Mouse (Mus musculus) olfactory bulb, adult 2 months (tissue): ENCODE data around the gene Cops9. TPM values are rescaled to one million over a fixed set of nuclear protein-coding genes. Genes with fewer than 3 reads are reported as not detected.

ENCODE experiments used
- H3K27ac ChIP-seq: fragments of 200-500 bp; 2 replicates; pipeline ENCODE4 v1.5.1; 2012; ENCODE audit warnings: low read depth, low read length; ENCODE audit not compliant: insufficient read depth
- H3K4me1 ChIP-seq: fragments of 200-500 bp; 2 replicates; pipeline ENCODE4 v1.6.1; 2012; ENCODE audit warnings: low read length; ENCODE audit not compliant: control insufficient read depth, insufficient read depth
- H3K4me3 ChIP-seq: fragments of 200-500 bp; 2 replicates; pipeline ENCODE4 v1.5.1; 2012; ENCODE audit warnings: mild to moderate bottlenecking, low read depth, low read length, moderate library complexity; ENCODE audit not compliant: insufficient read depth
- CTCF ChIP-seq: fragments of 200-500 bp; IDR thresholded peaks from 2 replicates; pipeline ENCODE4 v1.5.1; 2012; ENCODE audit warnings: low read depth, mild to moderate bottlenecking, low read length, moderate library complexity; ENCODE audit not compliant: insufficient read depth
- POLR2A ChIP-seq: fragments of 200-500 bp; IDR thresholded peaks from 2 replicates; pipeline ENCODE4 v1.6.1; 2012; ENCODE audit warnings: mild to moderate bottlenecking, low read depth, low read length, moderate library complexity; ENCODE audit not compliant: insufficient read depth
- WGBS: fragments of 180-500 bp; shearing (Covaris S2); methylation state at CpG from one replicate; pipeline ENCODE4 v1.1.7; 2018; 5-methylcytosine and 5-hydroxymethylcytosine counted together
- polyA plus RNA-seq: library from polyadenylated mRNA; stranded (reverse); fragments of >200 nt; gene quantifications from 2 replicates; pipeline ENCODE4 v1.2.4, GENCODE M21; 2012; ENCODE audit warnings: low replicate concordance; ENCODE audit not compliant: missing spikeins, insufficient read depth, insufficient read length

The Cops9 gene
- polyA plus RNA-seq, 1 experiment = not detected

DNA sequence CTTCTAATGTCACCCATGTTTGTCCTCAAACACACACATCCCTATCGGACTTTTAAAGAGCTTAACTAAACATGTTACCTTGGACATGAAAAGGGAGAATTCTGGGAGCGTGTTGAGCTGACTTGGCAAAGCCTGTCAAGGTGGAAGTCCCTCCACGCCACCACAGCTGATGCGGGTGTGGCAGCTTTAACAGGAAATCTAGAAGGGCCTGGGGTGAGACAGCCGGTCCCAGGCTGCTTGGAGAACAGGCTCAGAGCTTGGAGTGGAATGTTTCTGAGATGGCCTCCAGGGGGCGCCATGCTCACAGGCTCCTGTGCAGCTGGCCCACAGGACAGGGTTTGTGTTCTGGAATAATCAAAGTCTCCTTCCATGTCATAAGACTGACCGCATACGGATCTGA is 6.9 kb upstream of the Cops9 start, which contains the start of gene Otos:
Otos (minus strand) TSS at position 169 of the 400 bp plus-strand sequence.
- TF ChIP-seq CTCF (peak; percentile 85), POLR2A (no peak)
- 22% methylated on average over 8 of the region's 8 CpGs for WGBS
- Histone ChIP-seq H3K4me1 (peaks cover 7% of the 10 kb centered on the region; the same call in 1 of the 2 replicates), H3K4me3 (no peak within 1 kb of the TSS), H3K27ac (no peak within 1 kb of the TSS)

DNA sequence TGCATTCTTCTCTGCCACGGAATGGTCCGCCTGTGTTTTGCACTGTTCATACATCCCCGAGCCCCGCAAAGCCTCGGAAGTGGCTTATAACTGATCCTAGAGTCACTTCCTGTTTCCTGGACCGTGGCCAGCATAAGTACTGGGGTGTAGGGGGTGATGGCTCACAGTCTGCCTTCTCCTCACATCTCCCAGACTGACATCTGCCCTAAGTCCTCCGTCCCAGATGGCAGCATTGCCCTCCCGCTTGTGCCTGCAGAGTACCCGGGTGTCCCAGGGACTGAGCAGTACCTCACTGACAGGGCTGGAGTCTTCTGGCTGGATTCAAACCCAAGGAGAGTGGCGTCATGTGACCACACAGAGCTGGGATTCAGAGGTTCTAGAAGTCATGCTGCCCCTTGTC is 6.4 kb upstream of the Cops9 start:
- H3K27ac ChIP-seq = no peak overlapping the region
- TF ChIP-seq POLR2A = no peak
- TF ChIP-seq CTCF = no peak
- H3K4me3 ChIP-seq = no peak overlapping the region
- H3K4me1 ChIP-seq = peaks cover 7% of the 10 kb centered on the region; the same call in 1 of the 2 replicates
- WGBS = 43% methylated on average over 10 of the region's 10 CpGs

DNA sequence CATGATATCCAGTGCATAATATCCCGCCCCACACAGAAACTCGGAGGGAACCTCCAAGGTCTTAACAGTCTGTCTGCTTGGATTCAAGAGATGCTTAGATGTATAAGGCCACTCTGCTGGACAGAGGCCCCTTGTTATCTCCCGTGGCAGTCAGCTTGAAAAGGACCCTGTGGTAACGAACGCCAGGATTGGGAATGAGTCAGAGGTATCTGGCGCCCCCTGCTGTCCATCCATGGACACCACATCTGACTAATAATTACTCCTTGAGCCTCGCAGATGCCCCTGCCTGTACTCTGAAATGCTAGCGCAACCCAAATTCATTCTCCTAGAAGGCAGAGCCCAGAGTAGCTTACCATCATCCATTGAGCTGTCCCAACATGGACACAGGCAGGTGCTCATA is 6.0 kb upstream of the Cops9 start:
- TF ChIP-seq CTCF (peak; percentile 41; the same call in 1 of the 2 replicates), POLR2A (no peak)
- 5% methylated on average over 8 of the region's 8 CpGs for WGBS
- H3K27ac ChIP-seq = no peak overlapping the region
- H3K4me3 ChIP-seq = no peak overlapping the region
- H3K4me1 ChIP-seq = peaks cover 7% of the 10 kb centered on the region; the same call in 1 of the 2 replicates

DNA sequence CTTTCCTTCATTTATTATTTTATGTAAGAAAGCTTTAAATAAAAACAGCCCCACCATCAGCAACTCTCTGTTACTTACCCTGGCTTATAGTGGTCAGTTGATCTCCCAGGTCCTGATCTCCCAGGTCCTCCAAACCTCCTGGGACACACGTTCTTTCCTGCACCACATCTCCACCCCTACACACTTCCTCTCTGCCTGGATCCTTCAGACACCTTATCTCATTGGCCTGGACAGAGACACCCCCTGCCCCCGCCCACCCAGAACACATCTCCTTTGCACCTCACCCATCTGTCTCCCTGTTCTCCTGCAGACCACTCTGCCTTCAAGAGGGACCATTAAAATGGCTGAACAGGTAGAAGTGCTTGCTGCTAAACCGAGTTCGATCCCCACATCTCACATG is 5.2 kb upstream of the Cops9 start:
- H3K4me3 ChIP-seq = no peak overlapping the region
- H3K27ac ChIP-seq = no peak overlapping the region
- TF ChIP-seq CTCF = no peak
- no peak for TF ChIP-seq POLR2A
- WGBS = 82% methylated on average over 4 of the region's 4 CpGs
- peaks cover 6% of the 10 kb centered on the region; the same call in 1 of the 2 replicates for H3K4me1 ChIP-seq

DNA sequence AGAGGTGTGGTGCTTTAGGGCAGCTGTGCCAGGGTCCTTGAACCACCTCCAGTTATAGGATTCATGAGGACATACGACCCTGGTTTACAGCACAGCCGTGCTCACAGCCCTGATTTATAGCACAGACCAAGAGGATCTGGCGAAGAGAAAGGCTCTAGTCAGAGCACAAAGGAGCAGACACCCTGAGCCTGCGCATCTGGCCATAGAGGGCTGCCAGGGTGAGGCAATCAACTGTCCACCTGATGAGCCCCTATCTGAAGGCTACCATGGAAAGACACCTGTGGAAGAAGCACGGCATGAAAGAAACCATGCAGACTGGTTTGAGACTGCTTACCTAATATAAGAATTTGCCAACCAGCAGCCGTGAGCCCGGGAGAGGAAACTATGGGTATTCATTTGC is 4.8 kb upstream of the Cops9 start:
- Histone ChIP-seq H3K4me1 (peaks cover 1% of the 10 kb centered on the region; the same call in 1 of the 2 replicates), H3K27ac (no peak overlapping the region), H3K4me3 (no peak overlapping the region)
- TF ChIP-seq CTCF = no peak
- WGBS = 85% methylated on average over 7 of the region's 7 CpGs

DNA sequence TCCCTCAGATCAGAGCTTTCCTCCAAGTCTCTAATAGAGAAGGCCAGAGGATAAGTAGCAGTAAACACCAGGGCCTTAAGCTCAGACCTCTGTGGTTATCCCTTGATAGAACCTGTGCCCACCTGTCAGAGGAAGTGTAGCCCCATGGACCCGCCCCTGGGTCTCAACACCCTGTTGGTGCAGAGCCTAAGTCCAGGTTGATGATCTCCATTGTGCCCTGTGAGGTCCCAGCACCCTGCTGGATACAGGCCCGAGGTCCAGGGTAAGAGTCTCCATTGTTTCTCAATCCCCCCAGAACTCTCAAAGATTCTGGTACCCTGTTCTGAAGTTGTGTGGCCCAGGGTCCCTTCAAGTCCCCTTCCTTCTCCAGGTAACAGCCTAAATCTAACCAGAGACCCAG is 4.3 kb upstream of the Cops9 start:
- WGBS = 64% methylated on average over 2 of the region's 2 CpGs
- TF ChIP-seq POLR2A = no peak
- no peak for TF ChIP-seq CTCF
- Histone ChIP-seq H3K4me1 (no peaks in the 10 kb centered on the region; the same call in 1 of the 2 replicates), H3K27ac (no peak overlapping the region), H3K4me3 (no peak overlapping the region)

DNA sequence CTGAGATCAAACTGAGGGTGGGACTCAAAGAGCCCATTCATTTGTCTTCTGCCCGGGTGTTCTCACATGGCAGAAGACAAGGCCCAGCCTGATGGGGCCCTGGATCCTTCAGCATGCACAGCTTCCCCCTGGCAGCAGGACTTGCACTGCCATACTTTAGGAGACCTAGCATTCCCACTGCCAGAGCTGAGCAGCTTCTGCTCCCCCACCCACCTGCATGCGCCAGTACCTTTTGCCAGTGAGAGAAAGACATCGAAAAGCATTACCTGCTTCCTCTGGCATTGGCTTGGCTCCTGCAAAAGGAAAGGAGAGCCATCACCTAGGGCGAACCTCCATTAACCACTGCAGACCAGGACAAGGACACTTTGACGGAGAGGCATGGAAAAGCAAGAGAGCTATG is 3.1 kb upstream of the Cops9 start:
- Histone ChIP-seq H3K4me1 (peaks cover 10% of the 10 kb centered on the region), H3K27ac (no peak overlapping the region), H3K4me3 (no peak overlapping the region)
- TF ChIP-seq CTCF (no peak), POLR2A (no peak)
- WGBS = 83% methylated on average over 5 of the region's 5 CpGs

DNA sequence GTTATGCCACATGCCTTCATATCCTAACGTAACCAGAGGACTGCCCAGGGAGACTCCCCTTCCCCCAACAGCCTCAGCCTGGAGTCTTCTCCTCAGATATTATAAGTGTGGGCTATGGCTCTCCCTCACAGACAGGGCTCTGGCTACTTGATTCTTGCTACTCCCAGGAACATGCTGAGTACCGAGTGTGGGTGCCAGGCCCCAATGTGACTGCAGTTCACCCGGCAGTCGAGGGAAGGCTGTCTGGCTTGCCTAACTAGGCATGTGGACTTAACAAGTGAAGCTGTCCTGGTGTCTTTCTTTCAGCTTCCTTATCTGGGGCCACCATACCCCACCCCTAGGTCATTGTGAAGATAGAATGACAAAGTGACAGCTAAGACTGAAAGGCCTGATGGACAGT is 1.9 kb upstream of the Cops9 start:
- TF ChIP-seq POLR2A = no peak
- TF ChIP-seq CTCF = no peak
- WGBS = 84% methylated on average over 4 of the region's 4 CpGs
- H3K27ac ChIP-seq = no peak overlapping the region
- H3K4me1 ChIP-seq = peaks cover 17% of the 10 kb centered on the region
- H3K4me3 ChIP-seq = no peak overlapping the region

DNA sequence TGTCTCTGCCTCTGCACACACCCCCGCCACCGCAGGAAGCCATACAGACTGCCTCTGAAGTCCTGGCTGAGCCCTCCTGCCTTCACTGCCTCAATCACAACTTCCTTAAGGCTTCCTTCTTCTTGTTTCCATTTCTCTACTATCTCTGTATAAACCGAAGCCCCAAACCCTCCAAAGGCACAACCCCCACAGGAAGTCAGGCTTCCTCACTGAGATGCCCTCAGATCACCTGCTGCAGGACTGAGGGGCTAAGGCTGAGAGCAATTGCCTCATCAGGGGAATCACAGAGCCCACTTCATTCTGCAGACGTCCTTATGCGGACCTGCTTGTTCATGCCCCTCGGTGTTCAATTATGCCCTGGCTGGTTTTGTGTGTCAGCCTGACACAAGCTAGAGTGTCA is 1.4 kb downstream of the Cops9 start:
- H3K4me3 ChIP-seq = no peak overlapping the region; the same call in 1 of the 2 replicates
- peaks cover 24% of the 10 kb centered on the region for H3K4me1 ChIP-seq
- TF ChIP-seq POLR2A = no peak
- TF ChIP-seq CTCF = no peak
- 83% methylated on average over 6 of the region's 6 CpGs for WGBS
- no peak overlapping the region for H3K27ac ChIP-seq

DNA sequence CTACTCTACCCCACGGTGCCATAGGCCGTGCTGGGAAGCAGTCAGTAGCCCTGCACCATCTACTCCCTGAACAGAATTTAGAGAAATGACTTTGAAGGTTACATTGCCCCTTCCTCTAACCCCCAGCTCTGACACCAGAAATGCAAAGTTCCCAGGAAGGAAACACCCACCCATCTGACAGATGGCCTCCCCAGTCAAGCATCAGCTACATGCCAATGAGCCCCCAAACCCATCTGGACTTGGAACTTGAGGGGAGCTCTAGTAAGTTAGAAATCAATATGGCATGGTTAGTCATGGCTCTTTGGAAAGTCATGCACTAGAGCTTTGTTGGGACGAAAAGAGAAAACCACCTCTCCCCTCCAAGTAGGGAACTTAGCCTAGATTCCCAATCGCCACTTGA is 3.0 kb downstream of the Cops9 start:
- WGBS = 93% methylated on average over 4 of the region's 4 CpGs
- no peak overlapping the region for H3K27ac ChIP-seq
- peaks cover 24% of the 10 kb centered on the region for H3K4me1 ChIP-seq
- TF ChIP-seq CTCF (no peak), POLR2A (no peak)
- H3K4me3 ChIP-seq = no peak overlapping the region
